Mouse (Mus musculus) thymus, adult 2 months (tissue): ENCODE results near the gene Lingo3. TPM values are rescaled to one million over a fixed set of nuclear protein-coding genes. Genes with fewer than 3 reads are reported as not detected.
A peak's percentile ranks its signal among the peaks of the same experiment; 100 is the strongest.

Experiments used
- DNase-seq: peaks from one replicate; pipeline ENCODE4 v3.0.0; 2021
- H3K27ac ChIP-seq: fragments of 200-500 bp; 2 replicates; pipeline ENCODE4 v1.5.1; 2012; ENCODE audit warnings: low read length, control low read depth; ENCODE audit not compliant: control insufficient read depth, insufficient read depth
- H3K27me3 ChIP-seq: fragments of 200-500 bp; 2 replicates; pipeline ENCODE4 v1.6.1; 2012; ENCODE audit warnings: mild to moderate bottlenecking, low read length, moderate library complexity, mixed read lengths; ENCODE audit not compliant: control insufficient read depth, insufficient read depth
- H3K36me3 ChIP-seq: fragments of 200-500 bp; 2 replicates; pipeline ENCODE4 v1.6.1; 2012; ENCODE audit warnings: mild to moderate bottlenecking, low read length, moderate library complexity; ENCODE audit not compliant: control insufficient read depth, insufficient read depth
- H3K4me1 ChIP-seq: fragments of 200-500 bp; replicated peaks from 2 replicates; pipeline ENCODE4 v1.6.1; 2012; ENCODE audit warnings: low read length; ENCODE audit not compliant: control insufficient read depth, insufficient read depth
- H3K4me3 ChIP-seq: fragments of 200-500 bp; 2 replicates; pipeline ENCODE4 v1.5.1; 2012; ENCODE audit warnings: mild to moderate bottlenecking, low read length, control low read depth, moderate library complexity; ENCODE audit not compliant: control insufficient read depth, insufficient read depth
- CTCF ChIP-seq: fragments of 200-500 bp; IDR thresholded peaks from 2 replicates; pipeline ENCODE4 v1.5.1; 2012; ENCODE audit warnings: mild to moderate bottlenecking, control low read depth, low read length, moderate library complexity, borderline replicate concordance; ENCODE audit not compliant: control insufficient read depth, poor library complexity, insufficient read depth; ENCODE audit errors: extremely low read depth
- POLR2A ChIP-seq: fragments of 200-500 bp; IDR thresholded peaks from 2 replicates; pipeline ENCODE4 v1.6.1; 2012; ENCODE audit warnings: mild to moderate bottlenecking, low read length, control low read depth, moderate library complexity; ENCODE audit not compliant: control insufficient read depth, poor library complexity, insufficient read depth; ENCODE audit errors: extremely low read depth
- WGBS: fragments of 180-500 bp; shearing (Covaris S2); methylation state at CpG from one replicate; pipeline ENCODE4 v1.1.7; 2018; 5-methylcytosine and 5-hydroxymethylcytosine counted together
- polyA plus RNA-seq: library from polyadenylated mRNA; depleted of rRNA; stranded (reverse); fragments of >200 nt; gene quantifications from 2 replicates; pipeline ENCODE4 v1.2.3, GENCODE M21; 2012

Lingo3 gene
- polyA plus RNA-seq, 1 experiment = 1.0 TPM

DNA sequence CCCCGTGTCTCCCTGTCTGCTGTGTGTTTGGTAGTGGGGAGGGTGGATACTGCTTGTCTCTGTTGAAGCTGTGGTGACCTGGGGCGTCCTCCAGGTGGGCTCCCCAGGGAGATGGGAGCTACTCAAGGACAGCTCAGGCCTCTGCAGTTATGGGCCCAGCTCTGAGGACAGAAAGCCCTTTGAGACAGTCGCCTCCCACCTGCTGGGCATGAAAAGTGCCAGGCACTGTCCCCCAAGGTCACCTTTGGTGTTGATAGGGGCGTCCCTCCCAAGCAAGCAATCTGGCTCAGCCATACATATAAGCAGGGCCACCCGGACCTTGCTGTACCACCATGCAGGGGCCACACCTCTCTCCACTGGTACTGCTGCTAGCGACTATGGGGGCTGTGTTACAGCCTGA is 38.9 kb downstream of the Lingo3 start, which contains the start of gene Amh:
Amh (plus strand) TSS at position 328 of the 400 bp plus-strand sequence.
- Histone ChIP-seq H3K4me1 (peaks cover 19% of the 10 kb centered on the region), H3K36me3 (peaks cover 23% of the 10 kb centered on the region), H3K4me3 (no peak within 1 kb of the TSS), H3K27me3 (peaks cover 16% of the 10 kb centered on the region), H3K27ac (no peak within 1 kb of the TSS)
- DNase-seq = no peak
- 91% methylated on average over 6 of the region's 6 CpGs for WGBS
- TF ChIP-seq CTCF (no peak), POLR2A (no peak)

- WGBS = 100% methylated on average over 2 of the region's 2 CpGs
- DNase-seq = no peak
- Histone ChIP-seq H3K27ac (no peak overlapping the region), H3K4me3 (no peak overlapping the region), H3K27me3 (peaks cover 13% of the 10 kb centered on the region), H3K36me3 (peaks cover 23% of the 10 kb centered on the region), H3K4me1 (peaks cover 22% of the 10 kb centered on the region)
- TF ChIP-seq CTCF = no peak
- no peak for TF ChIP-seq POLR2A
Measured at GRCm38 (mm10) chr10:80804340-80804739, 39.5 kb downstream of the Lingo3 start.

GRCm38 (mm10) chr10:80802996-80803395 is 40.8 kb downstream of the Lingo3 start:
- WGBS = 96% methylated on average over 3 of the region's 3 CpGs
- DNase-seq = no peak
- Histone ChIP-seq H3K36me3 (peaks cover 23% of the 10 kb centered on the region), H3K27ac (no peak overlapping the region), H3K4me3 (no peak overlapping the region), H3K27me3 (no peaks in the 10 kb centered on the region; the same call in 1 of the 2 replicates), H3K4me1 (peaks cover 22% of the 10 kb centered on the region)
- no peak for TF ChIP-seq CTCF
- TF ChIP-seq POLR2A = no peak

DNA sequence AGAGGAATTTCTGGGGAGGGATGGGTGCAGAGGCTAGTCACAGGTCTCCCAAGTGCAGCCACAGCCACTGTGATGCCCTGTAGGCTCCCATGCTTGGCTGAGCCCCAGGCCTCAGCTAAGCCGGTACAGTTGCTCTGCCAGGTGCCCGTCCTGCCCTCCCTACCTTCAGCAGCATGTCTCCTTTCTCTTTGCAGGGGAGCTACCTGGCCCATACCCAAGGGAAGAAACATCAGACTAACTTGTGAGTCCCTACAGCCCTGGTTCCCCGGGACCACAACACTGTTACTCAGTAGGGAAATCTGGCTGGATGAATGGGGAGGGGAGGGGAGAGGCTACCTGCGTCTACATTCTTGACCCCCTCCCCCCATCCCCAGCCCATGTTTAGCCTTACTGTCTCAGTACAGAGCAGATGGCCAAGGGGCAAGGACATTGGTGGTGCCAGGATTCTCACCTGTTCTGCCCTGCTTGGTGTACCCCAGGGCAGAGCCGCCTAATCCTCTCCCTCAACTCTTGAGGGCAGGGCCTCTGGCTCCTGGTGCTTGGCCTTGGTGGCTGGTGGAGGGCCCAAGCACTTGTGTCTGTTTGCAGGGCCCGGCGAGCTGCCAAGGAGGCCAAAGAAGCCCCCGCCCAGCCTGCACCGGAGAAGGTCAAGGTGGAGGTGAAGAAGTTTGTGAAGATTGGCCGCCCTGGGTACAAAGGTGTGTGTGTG is 41.5 kb downstream of the Lingo3 start:
- Histone ChIP-seq H3K4me1 (peaks cover 22% of the 10 kb centered on the region), H3K27ac (no peak overlapping the region), H3K4me3 (no peak overlapping the region), H3K36me3 (peaks cover 23% of the 10 kb centered on the region), H3K27me3 (no peaks in the 10 kb centered on the region; the same call in 1 of the 2 replicates)
- WGBS = 95% methylated on average over 10 of the region's 10 CpGs
- no peak for DNase-seq
- TF ChIP-seq POLR2A (no peak), CTCF (no peak)

DNA sequence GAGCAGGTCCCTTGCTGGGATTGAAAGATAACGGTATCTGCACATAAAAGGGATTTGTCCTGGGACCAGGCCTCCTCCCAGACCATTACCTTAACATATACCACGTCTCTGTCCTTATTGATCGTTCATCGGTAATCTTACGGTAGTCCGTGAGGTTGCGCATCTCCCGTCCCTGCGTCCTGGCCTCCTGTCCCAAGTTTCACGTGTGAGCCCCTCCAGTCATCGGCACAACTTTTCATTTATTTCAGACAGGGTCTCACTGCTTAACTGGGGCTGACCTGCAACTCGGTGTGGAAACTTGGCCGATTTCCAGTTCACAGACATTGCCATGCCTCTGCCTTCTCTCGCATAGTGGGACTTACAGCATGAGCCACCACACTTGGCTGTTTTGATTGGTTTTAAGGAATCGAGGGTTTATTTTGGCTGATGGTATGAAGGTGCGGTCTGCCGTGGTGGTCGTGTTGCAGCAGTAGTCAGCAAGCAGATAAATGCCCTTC is 44.7 kb downstream of the Lingo3 start:
- TF ChIP-seq CTCF (no peak), POLR2A (no peak)
- Histone ChIP-seq H3K27ac (no peak overlapping the region), H3K27me3 (no peaks in the 10 kb centered on the region), H3K4me1 (peaks cover 18% of the 10 kb centered on the region), H3K36me3 (peaks cover 22% of the 10 kb centered on the region), H3K4me3 (peak overlapping the region; percentile 60)
- DNase-seq = no peak
- 2% methylated on average over 18 of the region's 18 CpGs for WGBS

DNA sequence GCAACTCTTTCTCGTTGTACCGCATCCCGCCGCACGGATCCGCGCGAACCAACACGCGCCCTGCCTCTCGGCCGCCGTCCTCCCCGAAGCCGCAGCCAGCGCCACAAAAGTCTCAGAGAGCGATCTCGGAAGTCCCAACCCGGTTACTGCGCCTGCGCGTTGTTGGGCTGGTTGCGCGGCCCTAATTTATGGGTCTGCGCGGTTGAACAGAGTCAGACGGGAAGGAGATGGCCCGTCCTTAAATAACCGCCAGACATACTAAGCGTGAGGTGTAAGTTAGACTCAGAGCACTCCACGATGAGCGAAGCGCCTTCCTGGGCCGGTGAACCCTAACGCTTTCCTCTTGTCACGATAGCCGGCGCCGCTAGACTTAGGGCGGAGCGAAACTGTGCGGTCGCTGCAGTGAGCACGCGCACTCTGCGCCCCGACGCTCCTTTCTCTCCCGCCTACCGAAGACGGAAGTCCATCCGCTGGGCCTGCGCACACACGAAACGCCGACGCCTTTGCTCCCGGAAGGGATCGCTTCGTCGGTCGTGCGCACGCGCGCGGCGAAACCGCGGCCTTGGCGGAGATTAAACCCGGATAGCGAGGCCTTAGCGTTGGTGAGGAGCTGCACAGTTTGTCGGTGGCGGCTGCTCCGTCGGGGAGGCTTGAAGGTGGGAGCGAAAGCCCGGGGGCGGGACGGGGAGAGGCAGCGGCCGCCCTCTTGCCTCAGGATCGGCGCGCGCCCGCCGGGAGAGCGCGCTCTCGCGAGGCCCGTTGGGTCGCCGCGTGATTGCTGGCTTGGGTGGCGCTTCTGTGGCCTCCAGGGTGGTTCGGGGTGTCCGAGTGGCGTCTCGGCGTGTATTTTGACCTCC is 45.5 kb downstream of the Lingo3 start, which contains the start of the genes Sf3a2 and Plekhj1:
Sf3a2 (plus strand) TSS at position 49 of the 857 bp plus-strand sequence.
Plekhj1 (minus strand) TSS at position 477 of the 857 bp plus-strand sequence.
- Histone ChIP-seq H3K4me3 (peak within 1 kb of the TSS; percentile 60), H3K4me1 (peaks cover 23% of the 10 kb centered on the region), H3K27me3 (no peaks in the 10 kb centered on the region), H3K27ac (peak within 1 kb of the TSS; percentile 76), H3K36me3 (peaks cover 17% of the 10 kb centered on the region)
- peak; percentile 97 for DNase-seq
- peak; percentile 80 for TF ChIP-seq POLR2A
- TF ChIP-seq CTCF = peak; percentile 67; the same call in 1 of the 2 replicates
- under 1% methylated on average over 104 of the region's 104 CpGs for WGBS
